Mouse (Mus musculus) natural killer cell, adult 2 months (primary cell): Measurements from ENCODE around the gene Mafg.
"Not testable (repeated sequence)": the region's sequence is repeated elsewhere in the genome, so short reads cannot be mapped to it uniquely, and the experiment has no call there.

ENCODE experiments used
- DNase-seq, 2 experiments: peaks; one replicate each; pipeline ENCODE4 v3.0.0; 2022; ENCODE audit warnings: low spot score in 2 of 2

The Mafg gene

GRCm38 (mm10) chr11:120598283-120598989, 35.0 kb downstream of the Mafg start, which contains the start of the genes Alyref and Anapc11:
Gene Alyref (minus strand): TSS chr11:120598365.
Gene Anapc11 (plus strand): TSS chr11:120598421.
- peak; percentile 90 to 93 for DNase-seq

GRCm38 (mm10) chr11:120597240-120598235, 35.9 kb downstream of the Mafg start:
- DNase-seq, result no peak

- DNase-seq, result no peak
These were observed 44.9 kb downstream of the Mafg start for GRCm38 (mm10) chr11:120588531-120588930.

GRCm38 (mm10) chr11:120583937-120584336, 49.5 kb downstream of the Mafg start:
- no peak for DNase-seq

- DNase-seq, result not testable (repeated sequence)
These were observed 50.5 kb downstream of the Mafg start for GRCm38 (mm10) chr11:120582982-120583293.

- peak; percentile 56 to 69 for DNase-seq
These were observed 51.0 kb downstream of the Mafg start for GRCm38 (mm10) chr11:120582268-120582981.

GRCm38 (mm10) chr11:120581490-120582267, 51.7 kb downstream of the Mafg start, which contains the start of gene Arhgdia:
Gene Arhgdia (minus strand): TSS chr11:120581624.
- DNase-seq, result peak; percentile 84 to 87

- DNase-seq, result peak; percentile 31 to 38
These were observed 52.5 kb downstream of the Mafg start for GRCm38 (mm10) chr11:120580871-120581331.

- DNase-seq, result peak in 1 of 2 experiments; percentile 27
These were observed 53.2 kb downstream of the Mafg start for GRCm38 (mm10) chr11:120580190-120580589.

- DNase-seq, result peak; percentile 77 to 85
These were observed 53.9 kb downstream of the Mafg start for GRCm38 (mm10) chr11:120579316-120580107.

GRCm38 (mm10) chr11:120578694-120579243, 54.6 kb downstream of the Mafg start:
- no peak for DNase-seq

GRCm38 (mm10) chr11:120578024-120578693, 55.2 kb downstream of the Mafg start:
- DNase-seq, result no peak

GRCm38 (mm10) chr11:120577211-120578023, 56.0 kb downstream of the Mafg start:
- peak; percentile 38 to 46 for DNase-seq

- no peak for DNase-seq
These were observed 56.9 kb downstream of the Mafg start for GRCm38 (mm10) chr11:120576365-120576981.

GRCm38 (mm10) chr11:120575940-120576339, 57.5 kb downstream of the Mafg start:
- no peak for DNase-seq
